Mouse (Mus musculus) thymus, adult 2 months (tissue): ENCODE results near the gene Cxcr5. TPM values are rescaled to one million over a fixed set of nuclear protein-coding genes. Genes with fewer than 3 reads are reported as not detected.

Experiments
- DNase-seq: peaks from one replicate; pipeline ENCODE4 v3.0.0; 2021
- H3K27ac ChIP-seq: fragments of 200-500 bp; 2 replicates; pipeline ENCODE4 v1.5.1; 2012; ENCODE audit warnings: low read length, control low read depth; ENCODE audit not compliant: control insufficient read depth, insufficient read depth
- H3K27me3 ChIP-seq: fragments of 200-500 bp; 2 replicates; pipeline ENCODE4 v1.6.1; 2012; ENCODE audit warnings: mild to moderate bottlenecking, low read length, moderate library complexity, mixed read lengths; ENCODE audit not compliant: control insufficient read depth, insufficient read depth
- H3K36me3 ChIP-seq: fragments of 200-500 bp; 2 replicates; pipeline ENCODE4 v1.6.1; 2012; ENCODE audit warnings: mild to moderate bottlenecking, low read length, moderate library complexity; ENCODE audit not compliant: control insufficient read depth, insufficient read depth
- H3K4me1 ChIP-seq: fragments of 200-500 bp; replicated peaks from 2 replicates; pipeline ENCODE4 v1.6.1; 2012; ENCODE audit warnings: low read length; ENCODE audit not compliant: control insufficient read depth, insufficient read depth
- H3K4me3 ChIP-seq: fragments of 200-500 bp; 2 replicates; pipeline ENCODE4 v1.5.1; 2012; ENCODE audit warnings: mild to moderate bottlenecking, low read length, control low read depth, moderate library complexity; ENCODE audit not compliant: control insufficient read depth, insufficient read depth
- CTCF ChIP-seq: fragments of 200-500 bp; IDR thresholded peaks from 2 replicates; pipeline ENCODE4 v1.5.1; 2012; ENCODE audit warnings: mild to moderate bottlenecking, control low read depth, low read length, moderate library complexity, borderline replicate concordance; ENCODE audit not compliant: control insufficient read depth, poor library complexity, insufficient read depth; ENCODE audit errors: extremely low read depth
- POLR2A ChIP-seq: fragments of 200-500 bp; IDR thresholded peaks from 2 replicates; pipeline ENCODE4 v1.6.1; 2012; ENCODE audit warnings: mild to moderate bottlenecking, low read length, control low read depth, moderate library complexity; ENCODE audit not compliant: control insufficient read depth, poor library complexity, insufficient read depth; ENCODE audit errors: extremely low read depth
- WGBS: fragments of 180-500 bp; shearing (Covaris S2); methylation state at CpG from one replicate; pipeline ENCODE4 v1.1.7; 2018; 5-methylcytosine and 5-hydroxymethylcytosine counted together
- polyA plus RNA-seq: library from polyadenylated mRNA; depleted of rRNA; stranded (reverse); fragments of >200 nt; gene quantifications from 2 replicates; pipeline ENCODE4 v1.2.3, GENCODE M21; 2012

The Cxcr5 gene
- polyA plus RNA-seq, 1 experiment = 7.7 TPM

DNA sequence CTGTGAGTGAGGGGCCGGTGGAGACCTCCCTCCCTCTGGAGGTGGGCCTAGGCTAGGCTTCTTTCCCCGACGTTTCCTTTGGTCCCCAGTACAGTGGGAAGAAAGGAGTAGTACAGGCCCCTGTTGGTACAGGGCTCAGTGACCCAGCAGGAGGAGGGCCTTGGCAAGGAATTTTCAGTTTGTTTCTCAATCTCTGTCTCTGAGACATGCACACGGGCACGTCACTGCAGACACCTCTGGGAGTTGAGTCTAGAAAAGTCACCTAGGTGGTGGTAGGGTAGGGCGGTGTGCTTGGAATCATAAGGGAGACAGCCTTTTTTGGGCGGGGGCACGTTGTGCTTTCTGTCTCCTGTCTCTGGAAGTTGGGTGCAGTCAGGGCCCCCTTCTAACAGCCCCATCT is 73.3 kb downstream of the Cxcr5 start:
- Histone ChIP-seq H3K4me1 (peaks cover 60% of the 10 kb centered on the region), H3K27ac (no peak overlapping the region), H3K27me3 (no peaks in the 10 kb centered on the region), H3K36me3 (no peaks in the 10 kb centered on the region), H3K4me3 (no peak overlapping the region)
- TF ChIP-seq CTCF = no peak
- TF ChIP-seq POLR2A = no peak
- 72% methylated on average over 8 of the region's 8 CpGs for WGBS
- DNase-seq = no peak

DNA sequence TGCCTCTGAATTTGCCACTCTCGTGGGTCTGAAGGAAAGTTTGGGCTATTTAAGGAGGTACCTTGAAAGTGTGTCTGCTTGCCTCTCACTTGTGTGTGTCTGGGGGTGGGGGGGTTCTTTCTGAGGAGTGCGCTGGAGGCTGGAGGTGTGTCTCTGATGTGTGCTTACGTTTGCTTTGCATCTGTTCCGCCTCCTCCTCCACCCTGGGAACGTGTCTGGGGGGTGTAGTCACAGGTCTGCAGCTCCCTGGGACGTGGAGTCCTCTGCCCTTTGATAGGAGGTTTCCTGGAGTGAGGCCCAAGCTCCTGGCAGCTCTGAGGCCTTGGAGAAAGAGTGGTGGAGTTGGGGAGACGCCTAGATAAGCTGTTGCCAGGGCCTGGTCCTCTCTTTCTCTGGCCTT is 74.2 kb downstream of the Cxcr5 start:
- H3K36me3 ChIP-seq = no peaks in the 10 kb centered on the region
- DNase-seq = no peak
- peaks cover 50% of the 10 kb centered on the region for H3K4me1 ChIP-seq
- H3K4me3 ChIP-seq = no peak overlapping the region
- H3K27ac ChIP-seq = no peak overlapping the region
- 39% methylated on average over 7 of the region's 7 CpGs for WGBS
- H3K27me3 ChIP-seq = no peaks in the 10 kb centered on the region
- TF ChIP-seq CTCF (no peak), POLR2A (no peak)

DNA sequence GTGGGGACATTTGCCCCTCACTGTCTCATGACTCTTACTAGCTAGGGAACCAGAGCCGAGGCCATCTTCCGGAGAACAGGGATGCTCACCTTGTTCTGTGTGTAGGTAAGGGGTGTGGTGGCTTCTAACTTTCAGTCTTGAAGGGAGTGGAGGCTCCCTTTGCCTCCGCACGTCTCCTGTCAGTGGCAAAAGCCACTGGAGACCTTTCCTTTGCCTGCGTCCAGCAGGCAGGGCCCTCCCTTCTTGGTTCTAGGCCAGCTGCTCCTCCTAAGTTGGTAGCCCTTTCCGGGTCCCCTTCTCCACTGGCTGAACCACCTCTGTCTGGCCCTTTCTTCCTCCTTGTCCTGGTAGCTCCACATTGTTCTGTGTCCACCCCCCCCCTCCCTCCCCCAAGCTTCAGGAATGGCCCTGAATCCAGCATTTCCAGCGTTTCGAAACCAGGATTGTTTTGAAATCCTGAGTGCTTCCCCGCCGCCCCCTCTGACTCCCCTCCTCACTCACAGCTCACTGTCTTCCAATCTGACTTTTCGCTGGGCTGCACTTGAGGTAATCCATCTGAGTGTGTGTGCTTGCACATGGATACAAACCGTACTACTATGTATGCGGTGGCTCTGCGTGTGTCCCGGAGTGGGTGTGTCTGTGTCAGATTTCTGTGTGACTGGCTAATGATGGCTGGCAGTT is 74.8 kb downstream of the Cxcr5 start:
- DNase-seq = no peak
- Histone ChIP-seq H3K4me3 (no peak overlapping the region), H3K27ac (no peak overlapping the region), H3K4me1 (peaks cover 51% of the 10 kb centered on the region), H3K27me3 (no peaks in the 10 kb centered on the region), H3K36me3 (no peaks in the 10 kb centered on the region)
- 80% methylated on average over 15 of the region's 15 CpGs for WGBS
- no peak for TF ChIP-seq POLR2A
- no peak for TF ChIP-seq CTCF

DNA sequence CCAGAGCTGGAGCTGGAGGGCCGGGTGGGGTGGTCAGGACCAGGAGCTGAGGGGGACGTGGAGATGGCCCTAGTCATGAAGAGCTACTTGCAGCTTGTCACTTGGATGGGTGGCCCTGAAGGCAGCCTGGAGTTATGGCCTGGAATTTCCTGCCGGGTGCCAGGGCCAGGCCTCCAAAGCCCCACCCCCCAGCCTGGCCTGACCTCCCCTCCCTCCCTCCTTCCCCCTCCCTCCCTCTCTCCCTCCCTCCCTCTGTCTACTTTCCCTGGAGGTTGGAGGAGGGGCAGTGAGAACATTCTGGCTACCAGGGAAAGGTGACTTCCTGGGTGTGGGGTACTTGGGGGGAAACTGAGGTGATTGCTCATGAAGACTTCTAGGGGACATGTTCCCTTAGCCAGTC is 75.3 kb downstream of the Cxcr5 start:
- no peaks in the 10 kb centered on the region for H3K27me3 ChIP-seq
- H3K27ac ChIP-seq = no peak overlapping the region
- TF ChIP-seq CTCF = no peak
- TF ChIP-seq POLR2A = no peak
- no peak overlapping the region for H3K4me3 ChIP-seq
- no peak for DNase-seq
- no peaks in the 10 kb centered on the region for H3K36me3 ChIP-seq
- 77% methylated on average over 3 of the region's 3 CpGs for WGBS
- H3K4me1 ChIP-seq = peaks cover 51% of the 10 kb centered on the region

DNA sequence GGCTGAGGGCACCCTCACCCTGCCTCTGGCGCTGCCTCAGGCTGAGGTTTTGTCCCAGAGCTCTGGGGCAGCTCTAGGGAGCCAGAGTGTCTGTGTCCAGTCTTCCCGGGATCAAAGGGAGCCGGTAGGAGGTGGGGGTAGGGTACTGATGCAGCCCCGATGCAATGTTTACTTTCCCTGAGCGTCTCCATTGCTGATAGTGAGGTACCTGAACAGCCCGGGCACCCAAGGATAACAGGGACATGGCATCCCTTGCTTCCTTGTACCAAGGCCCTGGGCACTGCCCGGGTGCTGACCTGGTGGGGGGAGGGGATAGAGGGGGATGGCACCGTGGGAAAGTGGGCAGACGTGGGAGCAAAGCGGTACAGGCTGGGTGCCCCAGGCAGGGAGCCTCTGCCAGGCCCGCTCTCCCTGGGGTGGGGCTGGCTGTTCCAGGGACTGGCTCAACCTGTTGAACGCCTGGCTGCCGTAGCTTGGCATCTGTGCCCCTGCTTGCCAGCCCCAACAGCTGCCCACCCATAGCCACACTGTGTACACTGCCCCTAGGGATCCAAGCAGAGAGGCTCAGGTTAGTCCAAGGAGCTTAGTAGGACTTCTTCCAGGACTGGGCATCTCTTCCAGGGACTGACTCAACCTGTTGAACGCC is 76.0 kb downstream of the Cxcr5 start:
- TF ChIP-seq CTCF = no peak
- TF ChIP-seq POLR2A = no peak
- 68% methylated on average over 14 of the region's 14 CpGs for WGBS
- Histone ChIP-seq H3K36me3 (no peaks in the 10 kb centered on the region), H3K4me1 (peaks cover 51% of the 10 kb centered on the region), H3K4me3 (no peak overlapping the region), H3K27me3 (no peaks in the 10 kb centered on the region), H3K27ac (no peak overlapping the region)
- peak; percentile 4 for DNase-seq

DNA sequence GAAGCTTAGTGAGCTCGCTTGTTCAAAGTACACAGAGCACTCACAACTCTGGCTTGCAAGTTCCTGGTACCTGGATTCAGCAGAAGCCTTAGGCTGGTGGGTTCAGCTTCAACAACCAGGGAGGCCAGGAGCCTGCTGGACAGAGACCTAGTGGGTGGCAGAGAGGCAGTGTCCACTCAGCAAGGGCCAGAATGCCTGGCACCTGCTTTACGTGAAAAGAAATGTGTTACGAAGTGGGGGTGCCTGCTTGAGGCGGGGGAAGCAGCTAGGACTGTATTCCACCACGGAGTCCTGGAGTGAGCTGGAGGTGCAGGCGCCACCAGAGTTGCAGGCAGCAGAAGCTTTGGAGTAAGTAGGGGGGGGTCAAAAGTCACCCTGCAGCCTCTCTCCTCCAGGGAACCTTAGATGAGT is 76.6 kb downstream of the Cxcr5 start:
- 84% methylated on average over 6 of the region's 6 CpGs for WGBS

More for the DNA sequence above, 76.6 kb downstream of the Cxcr5 start:
- Histone ChIP-seq H3K27me3 (no peaks in the 10 kb centered on the region), H3K4me3 (no peak overlapping the region), H3K27ac (no peak overlapping the region), H3K4me1 (peaks cover 50% of the 10 kb centered on the region), H3K36me3 (no peaks in the 10 kb centered on the region)
- DNase-seq = no peak
- TF ChIP-seq CTCF (no peak), POLR2A (no peak)
